Mouse (Mus musculus): ENCODE results near the gene Kifc5b. TPM values are rescaled to one million over a fixed set of nuclear protein-coding genes. Genes with fewer than 3 reads are reported as not detected.

Kifc5b gene
- total RNA-seq, 2 experiments from 2014 or later: 15.0 to 15.2 TPM

DNA sequence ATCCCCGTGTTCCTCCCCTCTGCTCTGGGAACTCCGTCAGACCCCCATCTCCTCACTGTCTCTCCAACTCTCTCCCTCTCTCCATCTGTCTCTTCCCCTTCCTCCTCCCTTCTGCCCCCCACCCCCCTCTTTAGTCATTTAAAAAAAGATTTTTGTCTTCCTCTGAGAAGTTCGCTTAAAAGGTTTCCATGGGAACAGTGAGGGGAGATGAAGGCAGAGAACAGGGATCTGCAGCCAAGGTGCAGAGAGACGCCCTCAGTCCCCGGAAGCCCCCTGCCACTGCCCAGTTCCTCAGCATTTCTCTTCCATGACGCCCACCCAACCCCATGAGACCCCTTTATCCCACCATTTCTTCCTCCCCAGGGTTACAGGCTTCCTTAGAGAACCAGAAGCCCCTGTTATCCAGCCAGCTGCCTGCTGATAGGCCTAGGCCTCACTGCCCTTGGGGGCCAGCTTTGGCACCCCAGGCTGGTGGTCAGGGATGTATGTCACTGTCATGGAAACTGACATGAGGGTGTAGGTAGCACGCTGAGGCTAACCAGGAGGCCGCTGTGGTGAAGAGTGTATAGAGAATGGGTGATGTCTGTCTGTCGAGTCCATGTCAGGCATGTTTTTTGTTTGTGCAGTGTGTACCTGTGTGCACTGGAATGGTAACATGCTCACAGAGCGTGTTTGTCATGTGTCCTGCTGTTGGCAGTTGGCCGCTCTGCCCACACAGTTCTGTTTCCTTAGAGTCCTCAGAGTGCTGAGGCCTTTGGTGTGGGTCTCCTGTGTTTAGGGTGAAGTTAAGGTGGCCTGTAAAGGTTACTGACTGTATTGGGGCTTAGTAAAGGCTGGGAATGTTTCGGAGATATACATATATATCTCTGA is 30.6 kb downstream of the Kifc5b start:
- no peak for DNase-seq

GRCm38 (mm10) chr17:26948316-26949050 is 31.6 kb downstream of the Kifc5b start:
- DNase-seq: peak; percentile 64

- DNase-seq: no peak
Observed at GRCm38 (mm10) chr17:26949051-26949577, 32.2 kb downstream of the Kifc5b start.

- no peak for DNase-seq
Observed at GRCm38 (mm10) chr17:26949866-26950265, 33.0 kb downstream of the Kifc5b start.

DNA sequence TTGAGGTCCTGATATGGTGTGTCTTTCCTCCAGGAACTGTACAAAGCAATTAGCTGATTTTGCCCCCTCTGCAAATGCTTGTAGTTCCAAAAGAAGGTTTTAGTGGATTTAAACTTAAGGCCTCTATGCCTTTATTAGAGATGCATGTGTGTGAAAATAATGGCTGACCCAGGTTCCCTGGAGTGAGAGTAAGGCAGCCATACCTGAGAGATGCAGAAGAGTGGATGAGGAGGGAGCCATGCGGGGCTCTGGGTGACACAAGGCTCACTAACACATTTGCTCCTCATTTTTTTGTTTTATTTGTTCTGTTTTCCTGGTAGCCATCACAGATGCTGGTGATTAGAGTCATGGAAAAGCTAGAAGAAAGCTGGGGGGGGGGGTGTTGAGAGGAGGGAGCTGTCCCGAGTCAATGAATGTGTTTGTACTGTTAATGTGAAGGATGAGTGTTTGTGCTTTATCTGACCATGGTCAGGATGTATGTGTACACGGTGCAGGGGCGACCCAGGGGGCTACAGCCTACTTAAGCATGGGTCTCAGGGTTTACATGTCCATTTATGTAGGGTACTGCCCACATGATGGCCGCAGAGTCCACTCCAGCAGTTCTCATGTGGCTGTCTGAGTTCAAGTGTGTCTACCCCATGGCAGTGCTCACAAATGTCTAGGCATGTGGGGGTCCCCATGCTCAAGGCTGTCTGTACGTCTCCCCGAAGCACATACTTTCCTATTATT is 33.8 kb downstream of the Kifc5b start:
- DNase-seq: no peak

GRCm38 (mm10) chr17:26951406-26951805 is 34.5 kb downstream of the Kifc5b start:
- peak; percentile 87 for DNase-seq

DNA sequence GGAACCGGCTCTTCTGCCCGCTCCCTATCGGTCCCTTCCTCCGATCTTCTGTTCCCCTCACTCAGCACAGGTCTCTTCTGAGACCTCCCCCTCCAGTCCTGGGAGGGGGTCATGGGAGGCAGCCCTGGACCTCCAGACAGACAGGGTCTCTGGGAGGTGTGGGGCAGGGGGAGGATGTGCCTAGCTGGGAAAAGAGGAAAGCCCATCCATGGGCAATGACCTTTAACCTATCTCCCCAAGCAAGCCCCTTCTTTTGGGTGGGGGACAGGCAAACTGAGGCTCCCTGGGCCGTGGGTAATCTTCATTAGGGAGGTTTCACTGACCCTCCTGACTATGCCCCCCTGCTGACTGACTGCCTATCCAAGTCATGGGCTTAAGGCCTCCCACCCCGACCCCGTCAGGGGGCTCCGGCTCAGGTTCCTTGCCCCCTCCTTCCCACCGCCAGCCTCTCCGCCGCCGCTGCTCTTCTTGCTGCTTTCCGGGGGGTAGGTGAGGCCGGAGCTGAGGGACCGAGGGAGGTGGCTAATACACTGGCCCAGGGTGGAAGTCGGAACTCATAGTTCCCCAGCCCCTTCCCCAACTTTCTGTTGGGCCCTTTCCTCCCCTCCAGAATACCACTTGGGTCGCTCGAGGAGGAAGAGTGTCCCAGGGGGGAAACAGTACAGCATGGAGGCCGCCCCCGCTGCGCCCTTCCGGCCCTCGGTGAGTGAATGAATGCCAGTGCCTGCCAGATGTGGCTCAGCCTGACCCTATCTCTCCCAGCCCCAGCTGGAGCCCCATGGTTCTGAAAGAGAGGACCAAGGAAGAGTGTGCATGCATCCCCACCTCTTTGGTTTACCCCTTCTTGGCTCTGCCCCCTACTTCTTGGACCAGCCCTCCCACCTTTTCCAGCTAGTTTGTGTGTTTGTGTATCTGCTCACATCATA is 35.3 kb downstream of the Kifc5b start:
- DNase-seq: no peak

DNA sequence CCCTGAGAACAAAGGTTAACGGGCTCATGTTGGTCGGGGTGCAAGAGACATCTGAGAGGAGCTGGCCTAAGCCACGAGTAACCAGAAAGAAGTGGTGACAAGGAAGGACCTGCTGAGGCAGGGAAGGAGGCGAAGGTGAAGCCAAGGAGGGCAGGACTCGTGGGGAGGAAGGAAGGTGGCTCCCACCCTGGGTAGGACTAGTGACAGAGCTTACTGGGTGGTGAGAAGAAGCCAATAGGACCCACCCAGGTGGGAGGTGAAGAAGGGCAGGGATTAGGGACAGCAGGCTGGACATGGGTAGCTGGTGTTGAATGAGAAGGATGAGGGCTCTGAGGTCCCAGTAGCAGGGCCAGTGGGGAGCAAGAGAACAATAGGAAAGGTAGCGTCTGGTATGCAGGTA is 36.3 kb downstream of the Kifc5b start:
- no peak for DNase-seq

GRCm38 (mm10) chr17:26953726-26954125 is 36.8 kb downstream of the Kifc5b start:
- peak; percentile 42 for DNase-seq

DNA sequence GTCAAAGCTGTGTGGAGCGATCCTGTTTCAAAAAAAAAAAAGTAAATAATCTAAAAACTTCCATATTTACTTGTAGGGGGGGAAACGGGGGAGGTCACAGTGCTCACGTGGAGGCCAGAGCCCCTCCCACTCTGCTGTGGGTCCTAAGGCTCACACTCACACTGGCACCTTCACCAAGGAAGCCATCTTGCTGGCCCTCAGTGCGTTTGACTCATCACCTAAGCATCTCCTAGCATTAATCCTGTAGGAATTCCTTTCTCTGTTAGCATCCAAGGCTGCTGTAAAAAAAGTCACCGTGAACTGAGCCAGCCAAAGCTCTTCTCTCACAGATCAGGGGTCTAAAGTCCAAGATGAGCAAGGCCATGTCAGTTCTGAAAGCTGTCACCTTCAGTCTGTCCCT is 39.4 kb downstream of the Kifc5b start:
- DNase-seq: no peak

- no peak for DNase-seq
Observed at GRCm38 (mm10) chr17:26956895-26957294, 40.0 kb downstream of the Kifc5b start.

- no peak for DNase-seq
Observed at GRCm38 (mm10) chr17:26957872-26958271, 41.0 kb downstream of the Kifc5b start.

DNA sequence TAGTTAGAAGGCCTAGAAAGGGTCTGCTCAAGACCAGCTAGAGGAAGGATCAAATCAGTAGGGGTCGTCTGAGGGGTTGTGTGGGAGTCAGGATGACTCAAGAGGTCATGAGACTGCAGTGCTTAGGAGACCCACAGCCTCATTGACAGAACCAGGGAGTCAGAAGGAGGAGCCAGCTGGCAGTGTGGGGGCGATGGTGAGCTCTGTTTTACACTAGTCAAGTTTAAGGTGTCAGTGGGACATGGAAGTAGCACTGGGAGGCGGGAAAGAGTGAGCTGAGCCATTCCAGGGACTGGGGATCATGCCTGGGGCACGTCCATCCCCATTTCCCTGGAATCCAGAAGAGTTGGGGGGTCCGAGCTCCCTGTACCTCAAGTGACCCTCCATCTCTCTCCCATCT is 42.0 kb downstream of the Kifc5b start:
- no peak for DNase-seq

- DNase-seq: no peak
Observed at GRCm38 (mm10) chr17:26959815-26960214, 42.9 kb downstream of the Kifc5b start.

GRCm38 (mm10) chr17:26961572-26962240 is 44.8 kb downstream of the Kifc5b start:
- no peak for DNase-seq

- no peak for DNase-seq
Observed at GRCm38 (mm10) chr17:26966993-26967392, 50.1 kb downstream of the Kifc5b start.

- DNase-seq: no peak
Observed at GRCm38 (mm10) chr17:26967477-26967876, 50.6 kb downstream of the Kifc5b start.

DNA sequence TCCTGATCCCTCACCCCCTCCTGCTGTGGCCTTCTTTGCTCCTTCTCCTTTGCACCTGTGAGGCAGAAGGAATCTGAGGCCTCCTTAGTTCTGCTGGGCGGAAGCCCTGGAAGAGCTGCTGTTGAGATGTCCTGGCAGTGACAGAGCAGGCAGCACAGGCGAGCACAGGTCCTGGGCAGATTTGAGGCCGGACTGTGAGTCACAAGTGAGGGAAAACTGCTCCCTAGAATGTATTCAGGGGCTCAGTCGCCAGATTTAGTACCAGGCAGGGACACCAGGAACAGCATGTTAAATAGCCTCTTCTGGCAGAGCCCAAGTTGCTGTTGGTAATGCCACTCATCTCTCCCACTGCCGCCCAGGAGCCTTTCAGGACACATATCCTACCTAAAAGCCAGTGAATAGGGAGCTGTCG is 51.3 kb downstream of the Kifc5b start:
- no peak for DNase-seq

GRCm38 (mm10) chr17:26969257-26969656 is 52.4 kb downstream of the Kifc5b start:
- no peak for DNase-seq

DNA sequence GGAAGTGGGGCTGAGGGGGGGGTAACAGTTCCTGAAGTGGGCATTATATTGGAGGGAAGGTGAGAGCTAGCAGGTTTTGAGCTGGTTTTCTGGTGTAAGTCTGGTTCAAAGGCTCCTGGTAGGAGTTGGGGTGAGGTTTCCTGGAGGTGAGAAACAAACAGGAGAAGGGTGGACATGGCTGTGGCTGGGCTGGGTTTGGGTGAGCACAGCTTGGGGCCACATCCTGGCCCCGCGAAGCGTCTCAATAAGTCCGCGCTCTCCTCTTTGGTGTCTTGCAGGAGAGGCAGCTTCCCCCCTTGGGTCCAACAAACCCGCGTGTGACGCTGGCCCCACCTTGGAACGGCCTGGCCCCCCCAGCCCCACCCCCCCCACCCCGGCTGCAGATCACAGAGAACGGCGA is 53.3 kb downstream of the Kifc5b start:
- DNase-seq: no peak

Data from heart, postnatal 4 days (tissue).